Mouse (Mus musculus) frontal cortex, adult (tissue): ENCODE measurements at regions not wholly inside any gene's neighbourhood (a gene's known extent, or its start where the extent isn't known, plus 50 kb on each side); places are given as distances from the start of the nearest gene placed in this dataset.

Source experiments
- ATAC-seq: cut with Nextera tagmentation; 2 replicates; pipeline ENCODE4 v1.9.2; 2017; ENCODE audit warnings: mild to moderate bottlenecking, moderate library complexity, mixed read lengths; ENCODE audit not compliant: low TSS enrichment

DNA sequence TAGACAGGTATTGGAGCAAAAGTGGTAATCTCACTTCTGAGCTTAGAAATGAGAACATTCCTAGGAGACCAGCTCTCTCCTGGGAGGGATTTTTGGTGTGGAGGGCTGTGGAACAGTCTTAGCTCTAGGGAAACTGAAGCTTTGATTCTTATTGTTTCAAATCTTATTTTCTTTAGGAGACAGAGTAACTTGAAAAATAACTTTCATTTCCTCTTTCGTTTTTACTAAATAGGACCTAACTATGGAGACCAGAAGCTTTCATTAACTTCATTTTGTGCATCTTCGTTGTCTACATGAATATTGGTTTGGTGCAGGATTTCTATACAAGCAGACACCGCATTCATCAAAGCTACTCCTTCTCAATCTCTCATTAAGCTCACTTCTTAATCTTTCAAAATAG lies 1010.5 kb upstream of the Msl3l2 start:
- no peak for ATAC-seq

DNA sequence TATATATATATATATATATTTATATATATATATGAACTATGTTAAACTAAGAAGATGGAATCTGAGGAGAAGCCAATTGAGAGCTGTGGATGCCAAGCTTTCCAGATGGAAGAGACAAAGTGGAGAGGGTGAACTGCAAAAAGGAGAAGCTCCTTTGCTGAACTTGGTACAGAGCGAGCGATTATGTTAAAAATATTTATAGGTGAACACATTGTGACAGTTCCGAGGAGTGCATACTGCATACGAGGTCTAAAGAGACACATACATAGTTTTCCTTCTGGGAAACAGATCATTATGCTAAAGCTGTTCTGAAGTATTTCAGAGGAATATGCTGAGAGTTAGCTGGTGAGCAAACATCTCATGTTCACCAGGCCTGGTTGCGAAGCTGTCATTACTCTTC lies 1009.5 kb upstream of the Msl3l2 start:
- peak; percentile 55; the same call in 1 of the 2 replicates for ATAC-seq

DNA sequence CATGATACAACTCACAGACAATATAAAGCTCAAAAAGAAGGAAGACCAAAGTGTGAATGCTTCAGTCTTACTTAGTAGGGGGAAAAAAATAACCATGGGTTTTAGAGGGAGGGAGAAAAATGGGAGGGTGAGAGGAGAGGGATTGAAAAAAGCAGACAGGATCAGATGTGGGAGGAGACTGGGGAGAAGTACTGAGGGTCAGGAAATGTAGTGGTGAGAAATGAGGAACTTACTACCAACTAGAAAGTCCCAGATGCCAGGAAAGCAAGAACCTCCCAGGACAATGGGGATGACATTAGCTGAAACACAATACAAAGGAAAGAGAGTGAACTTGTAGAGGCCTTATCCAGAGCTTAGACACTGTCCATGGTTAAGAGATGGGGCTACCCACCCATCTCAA lies 1008.4 kb upstream of the Msl3l2 start:
- no peak for ATAC-seq

DNA sequence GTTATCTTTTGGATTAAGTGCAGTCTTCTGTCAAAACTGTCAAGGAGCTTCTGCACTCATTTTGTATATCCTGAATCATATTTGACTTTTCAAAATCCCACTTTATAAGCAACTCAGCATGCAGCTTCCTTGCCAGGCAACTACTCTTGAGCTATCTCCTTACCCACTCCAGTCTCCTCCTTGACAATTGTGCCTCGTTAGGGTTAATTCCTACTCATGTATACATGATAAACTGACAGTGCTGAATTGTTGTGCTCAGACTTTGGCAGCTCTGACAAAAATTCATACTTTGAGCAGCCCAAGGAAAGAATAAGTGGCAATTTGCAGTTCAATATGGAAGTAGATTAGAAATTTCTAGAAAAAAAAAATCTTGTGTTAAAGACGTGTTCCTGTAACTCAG lies 994.5 kb upstream of the Msl3l2 start:
- ATAC-seq: no peak

DNA sequence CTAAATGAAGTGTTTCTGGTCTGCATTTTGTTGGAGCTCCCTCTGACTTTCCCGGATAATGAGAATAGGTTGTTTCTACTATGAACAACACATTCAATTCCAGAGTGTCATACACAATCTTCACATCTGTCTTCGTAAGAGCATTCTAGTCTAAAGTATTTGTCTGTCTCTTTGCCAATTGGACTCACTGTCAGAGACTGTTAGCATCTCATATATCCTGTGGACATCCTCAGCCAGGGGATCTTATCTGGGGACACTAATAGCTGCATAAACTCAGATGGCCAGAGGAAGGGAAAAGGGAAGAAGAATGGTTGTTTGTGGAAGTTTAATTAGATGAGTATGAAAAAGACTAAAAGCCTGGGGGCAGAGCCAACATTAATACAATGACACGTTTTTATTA lies 958.5 kb upstream of the Msl3l2 start:
- no peak for ATAC-seq

DNA sequence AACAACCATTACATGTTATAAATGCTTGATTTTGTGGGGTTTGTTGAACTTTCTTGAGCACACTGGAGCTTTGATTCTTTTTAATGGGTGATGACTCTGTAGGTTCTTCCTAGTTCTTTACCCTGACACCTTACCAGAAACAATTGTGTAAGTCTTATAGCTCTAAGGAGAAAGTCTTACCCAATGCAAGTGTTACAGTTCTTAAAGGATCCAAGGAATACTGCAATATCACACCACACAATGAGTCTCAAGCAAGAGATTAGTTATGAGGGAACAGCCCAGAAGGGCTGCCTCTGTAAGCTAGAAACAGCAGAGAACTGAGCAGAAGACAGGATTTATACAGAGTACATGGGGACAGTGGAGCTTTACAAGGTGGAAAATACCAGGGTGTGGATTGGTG lies 914.5 kb upstream of the Msl3l2 start:
- no peak for ATAC-seq

DNA sequence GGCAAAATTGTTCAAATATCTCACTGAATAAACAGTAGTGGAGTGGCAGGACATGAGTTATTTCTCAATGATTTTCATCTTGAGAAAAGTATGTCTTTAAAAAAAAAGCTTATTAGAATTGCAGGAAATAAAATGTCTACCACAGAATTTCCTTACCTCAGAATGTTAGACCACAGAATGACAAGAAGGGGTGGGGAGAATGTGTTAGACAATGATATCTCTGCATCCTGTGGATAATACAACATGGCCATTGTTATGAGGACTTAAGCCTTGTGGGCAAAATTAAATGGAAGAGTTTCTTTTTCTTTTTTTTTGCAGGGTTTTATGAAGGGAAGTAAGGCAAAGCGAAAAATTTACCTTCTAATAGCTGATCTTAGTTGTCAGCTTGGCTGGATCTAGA lies 912.6 kb upstream of the Msl3l2 start:
- no peak for ATAC-seq

DNA sequence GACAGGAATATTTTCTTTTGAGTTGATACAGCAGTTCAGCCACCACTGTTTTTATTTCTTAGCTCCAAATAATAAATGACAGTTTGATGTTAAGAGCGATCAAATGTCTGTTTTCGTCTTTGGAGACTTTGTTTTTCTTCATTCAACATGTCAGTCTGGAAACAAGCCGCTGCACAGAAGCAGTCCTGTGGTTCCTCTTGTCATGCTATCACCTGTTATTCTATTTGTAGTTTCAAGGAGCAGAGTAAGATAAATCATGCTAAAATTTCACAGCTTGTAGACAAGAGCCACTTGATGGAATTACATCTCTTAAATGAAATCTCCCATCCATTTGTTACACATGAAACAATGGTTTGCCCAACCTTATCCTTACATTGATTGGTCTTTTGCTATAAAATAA lies 911.5 kb upstream of the Msl3l2 start:
- no peak for ATAC-seq

DNA sequence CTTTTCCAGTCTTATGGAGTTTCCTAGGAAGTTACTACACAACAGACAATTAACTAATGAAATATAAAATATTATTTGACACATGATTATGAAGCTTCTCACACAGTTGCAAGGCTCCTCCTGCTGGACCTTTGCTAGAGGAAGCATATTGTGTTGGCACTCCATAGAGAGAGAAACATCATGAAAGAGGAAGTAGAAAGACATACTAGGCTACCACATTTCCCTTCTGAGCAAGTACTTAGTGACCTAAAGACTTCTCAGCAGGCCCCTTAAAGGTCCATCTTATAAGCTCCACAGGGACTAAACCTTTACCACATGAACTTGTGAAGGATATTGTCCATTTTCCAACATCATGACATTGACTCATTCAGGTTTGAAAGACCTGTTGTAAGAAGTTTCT lies 869.6 kb upstream of the Msl3l2 start:
- no peak for ATAC-seq

DNA sequence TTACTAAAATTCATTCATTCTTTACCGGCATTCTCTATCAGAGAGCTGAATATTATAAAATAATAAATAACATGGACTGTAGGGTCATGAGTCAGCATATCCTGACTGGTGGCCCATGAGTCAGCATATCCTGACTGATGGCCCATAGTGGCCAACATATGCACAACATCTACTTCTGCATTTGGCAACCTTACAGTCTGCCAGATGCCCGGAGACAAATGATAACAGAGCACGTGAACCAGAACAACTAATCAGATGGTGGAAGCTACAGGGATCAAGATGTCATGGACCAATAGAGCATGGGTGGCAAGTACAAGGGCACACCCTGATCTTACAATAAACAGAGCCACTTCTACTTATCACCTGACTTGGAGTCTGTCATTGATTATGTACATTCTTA lies 849.4 kb upstream of the Msl3l2 start:
- ATAC-seq: no peak

DNA sequence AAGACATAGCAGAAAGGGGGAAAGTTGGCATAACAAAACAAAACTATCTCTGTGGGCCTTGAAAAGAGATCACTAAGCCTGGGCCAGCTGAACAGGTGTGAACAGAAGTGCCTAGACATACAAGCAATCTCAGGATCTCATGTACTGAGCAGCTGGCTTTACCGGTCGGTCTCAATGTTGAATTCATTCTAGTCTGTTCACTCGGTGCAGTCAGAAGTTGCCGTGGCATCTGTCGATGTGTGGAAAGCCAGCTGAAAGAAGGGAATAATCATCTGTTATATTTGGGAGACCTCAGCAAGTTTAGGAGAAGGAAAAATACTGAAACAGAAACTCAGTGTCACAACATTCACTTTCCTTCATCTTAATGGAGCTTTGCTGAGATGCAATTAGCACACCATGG lies 806.6 kb upstream of the Msl3l2 start:
- ATAC-seq: peak; percentile 64

DNA sequence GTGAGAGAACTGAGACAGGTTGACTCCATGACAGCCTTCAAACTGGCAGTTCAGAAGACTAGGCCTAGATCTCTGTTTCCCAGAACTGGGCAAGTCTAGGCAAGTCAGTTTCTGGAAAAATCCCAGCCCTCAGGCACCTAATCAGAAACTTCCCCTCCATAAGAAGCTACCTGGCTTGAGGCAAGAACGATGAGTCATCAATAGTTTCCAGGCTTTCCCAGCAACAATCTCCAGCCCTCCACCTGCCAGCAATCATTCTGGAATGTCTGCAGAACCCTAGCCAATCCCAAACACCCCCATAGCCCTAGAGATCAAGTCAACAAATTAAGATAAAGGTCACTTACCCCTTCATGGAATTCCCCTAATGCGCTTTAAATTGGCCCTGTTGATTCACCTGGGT lies 772.9 kb upstream of the Msl3l2 start:
- no peak for ATAC-seq

DNA sequence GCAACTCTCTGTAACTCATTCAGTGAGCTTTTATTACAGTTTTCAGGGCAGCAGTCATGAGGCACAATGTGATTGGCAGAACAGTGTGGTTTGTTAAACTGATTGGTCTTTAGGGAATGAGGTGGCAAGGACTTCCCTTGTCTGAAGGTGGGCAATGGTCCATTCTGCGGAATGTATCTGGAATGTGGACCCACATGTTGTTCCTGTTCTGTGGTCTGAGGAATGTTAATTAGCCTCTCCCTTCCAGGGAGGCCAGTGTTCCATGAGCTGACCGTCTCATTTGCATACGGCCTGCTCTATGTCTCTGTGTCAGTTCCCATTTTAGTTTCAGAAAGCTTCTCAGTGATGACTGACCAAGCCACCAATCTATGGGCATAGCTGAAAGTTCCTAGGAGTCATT lies 770.7 kb upstream of the Msl3l2 start:
- no peak for ATAC-seq

DNA sequence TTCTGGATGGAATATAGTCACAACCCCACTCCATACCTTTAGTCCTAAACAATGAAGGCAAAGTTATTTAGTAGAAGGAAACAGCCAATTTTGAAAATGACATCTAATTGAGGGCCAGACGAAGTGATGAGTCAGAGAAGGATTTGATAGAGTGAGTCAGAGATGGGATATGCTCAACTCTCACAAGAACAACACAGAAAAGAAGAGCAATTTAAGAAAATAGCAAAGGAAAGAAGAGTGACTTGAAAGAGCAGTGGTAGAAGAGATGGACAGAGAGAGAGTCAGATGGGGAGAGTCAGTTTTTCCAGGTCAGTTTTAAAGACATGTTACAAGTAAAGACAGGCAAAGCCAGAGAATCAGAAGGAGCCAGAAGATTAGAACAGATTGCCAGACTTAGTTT lies 758.6 kb upstream of the Msl3l2 start:
- no peak for ATAC-seq
